Mouse (Mus musculus) intestine, embryonic 15.5 days (tissue): Measurements from ENCODE around the gene Rab44. TPM values are rescaled to one million over a fixed set of nuclear protein-coding genes. Genes with fewer than 3 reads are reported as not detected.

Experiments used
- ATAC-seq: fragments of 200-750 bp; cut with Nextera tagmentation; 2 replicates; pipeline ENCODE4 v1.8.0; 2017; ENCODE audit warnings: moderate TSS enrichment, moderate library complexity
- H3K27ac ChIP-seq: fragments of 300-500 bp; sonication (generic); 2 replicates; pipeline ENCODE4 v1.5.1; 2015; ENCODE audit warnings: mild to moderate bottlenecking, inconsistent platforms
- H3K27me3 ChIP-seq: fragments of 300-500 bp; sonication (generic); replicated peaks from 2 replicates; pipeline ENCODE4 v1.6.1; 2015; ENCODE audit warnings: inconsistent platforms
- H3K36me3 ChIP-seq: fragments of 300-500 bp; sonication (generic); 2 replicates; pipeline ENCODE4 v1.6.1; 2015; ENCODE audit warnings: inconsistent platforms
- H3K4me1 ChIP-seq: fragments of 300-500 bp; sonication (generic); replicated peaks from 2 replicates; pipeline ENCODE4 v1.6.1; 2015; ENCODE audit warnings: inconsistent platforms
- H3K4me2 ChIP-seq: fragments of 300-500 bp; sonication (generic); replicated peaks from 2 replicates; pipeline ENCODE4 v1.6.1; 2015; ENCODE audit warnings: mild to moderate bottlenecking, inconsistent platforms
- H3K4me3 ChIP-seq: fragments of 300-500 bp; sonication (generic); replicated peaks from 2 replicates; pipeline ENCODE4 v1.5.1; 2015; ENCODE audit warnings: inconsistent platforms
- H3K9ac ChIP-seq: fragments of 300-500 bp; sonication (generic); 2 replicates; pipeline ENCODE4 v1.6.1; 2015; ENCODE audit warnings: inconsistent platforms
- H3K9me3 ChIP-seq: fragments of 300-500 bp; sonication (generic); 2 replicates; pipeline ENCODE4 v1.6.1; 2016; ENCODE audit warnings: inconsistent platforms
- WGBS: fragments of 180-500 bp; shearing (Covaris S2); methylation state at CpG from one replicate; pipeline ENCODE4 v1.1.7; 2015; 5-methylcytosine and 5-hydroxymethylcytosine counted together
- polyA plus RNA-seq: library from polyadenylated mRNA; unstranded; fragments of >200 nt; fragmentation: Nextera tagmentation; extraction: Ambion mirVana; gene quantifications from 2 replicates; pipeline ENCODE4 v1.2.1, GENCODE M21; 2015

Gene Rab44
- polyA plus RNA-seq, 1 experiment from 2014 or later: 0.53 TPM

DNA sequence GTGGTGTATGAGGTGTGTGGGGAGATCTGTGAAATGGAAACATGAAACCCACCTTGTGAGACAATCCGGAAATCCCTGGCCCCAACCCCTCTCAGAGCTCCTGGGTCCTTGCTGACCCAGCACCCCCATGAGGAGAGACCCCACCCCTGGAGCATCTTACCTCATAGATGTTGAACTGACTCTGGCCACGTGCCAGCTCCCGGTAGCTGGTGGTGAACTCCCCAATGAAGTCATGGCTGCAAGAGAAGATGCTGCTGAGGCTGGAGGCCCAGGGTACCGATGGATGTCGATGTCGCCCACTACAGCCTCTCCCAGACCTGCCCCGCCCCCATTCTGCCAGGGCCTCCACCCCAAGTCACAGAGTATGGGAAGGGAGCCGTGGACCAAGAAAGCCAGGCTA, 59.2 kb downstream of the Rab44 start:
- WGBS: 78% methylated on average over 8 of the region's 8 CpGs
- H3K4me1 ChIP-seq: peaks cover 19% of the 10 kb centered on the region

DNA sequence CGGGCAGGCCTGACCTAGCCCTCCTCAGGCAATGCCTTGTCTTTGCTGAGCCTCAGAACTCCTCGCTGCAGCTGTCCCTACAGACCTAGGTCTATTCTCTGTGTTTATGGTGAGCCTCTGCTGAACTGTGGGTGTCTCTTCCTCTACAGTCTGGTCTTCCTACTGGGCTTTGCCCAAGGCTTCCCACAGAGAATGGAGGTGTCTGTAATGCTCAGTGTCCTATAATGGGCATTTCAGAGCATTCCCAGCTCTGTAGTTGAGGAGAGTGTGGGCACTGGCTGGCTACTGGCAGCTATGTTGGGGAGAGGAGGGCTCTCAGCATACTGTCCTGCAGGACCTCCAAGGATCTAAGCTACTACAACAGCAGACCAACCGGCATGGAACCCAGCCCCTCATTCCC, 61.7 kb downstream of the Rab44 start:
- ATAC-seq: no peak
- no peak overlapping the region for H3K27ac ChIP-seq
- 66% methylated on average over 3 of the region's 3 CpGs for WGBS
- H3K36me3 ChIP-seq: no peaks in the 10 kb centered on the region
- H3K27me3 ChIP-seq: no peaks in the 10 kb centered on the region
- H3K9ac ChIP-seq: no peak overlapping the region
- H3K9me3 ChIP-seq: no peaks in the 10 kb centered on the region
- H3K4me1 ChIP-seq: peaks cover 19% of the 10 kb centered on the region
- no peak overlapping the region for H3K4me2 ChIP-seq
- H3K4me3 ChIP-seq: no peak overlapping the region

More for the DNA sequence above, 59.2 kb downstream of the Rab44 start:
- ATAC-seq: no peak
- H3K27ac ChIP-seq: no peak overlapping the region
- no peak overlapping the region for H3K9ac ChIP-seq
- H3K36me3 ChIP-seq: no peaks in the 10 kb centered on the region
- H3K9me3 ChIP-seq: no peaks in the 10 kb centered on the region
- no peak overlapping the region for H3K4me3 ChIP-seq
- H3K27me3 ChIP-seq: no peaks in the 10 kb centered on the region
- no peak overlapping the region for H3K4me2 ChIP-seq

DNA sequence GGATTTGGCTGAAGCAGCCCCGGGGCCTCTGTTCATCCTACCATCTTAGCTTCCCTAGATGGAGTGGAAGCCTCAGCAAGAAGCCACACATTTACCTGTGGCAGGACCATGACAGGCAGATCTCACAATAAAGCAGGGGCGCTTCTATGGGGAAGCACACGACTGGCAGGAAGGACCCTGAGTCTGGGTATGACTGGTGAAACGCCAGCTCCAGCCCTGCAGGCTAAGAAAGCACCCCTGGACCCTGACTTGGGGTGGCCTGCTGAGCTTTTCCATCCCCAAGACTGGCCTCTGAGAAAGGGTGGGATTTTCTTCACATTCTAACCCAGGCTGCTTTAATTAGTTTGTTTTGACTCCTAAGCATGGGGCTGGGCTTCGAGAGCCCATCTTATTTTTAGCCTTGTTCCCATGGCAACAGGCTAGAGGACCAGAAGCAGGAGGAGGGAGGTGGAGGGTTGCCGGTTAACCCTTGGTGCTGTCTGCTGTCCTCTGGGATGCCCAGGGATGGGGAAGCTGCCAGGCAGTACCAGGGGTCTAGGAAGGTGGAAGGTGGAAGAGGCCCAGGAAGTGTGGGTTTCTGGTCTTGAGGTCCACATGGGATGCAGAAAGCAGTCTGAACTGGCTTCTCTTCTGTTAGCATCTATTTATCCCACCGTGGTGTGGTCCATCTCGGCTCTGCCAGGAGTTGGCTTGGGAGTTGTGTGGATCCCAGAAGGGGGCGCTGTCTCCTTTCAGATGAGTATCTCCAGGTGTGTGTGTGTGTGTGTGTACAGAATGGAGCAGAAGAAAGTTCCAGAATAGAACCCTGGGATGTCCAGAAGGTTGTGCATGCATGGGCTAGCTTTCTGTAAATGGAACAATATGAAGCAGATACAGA, 62.7 kb downstream of the Rab44 start:
- H3K4me2 ChIP-seq: no peak overlapping the region
- WGBS: 24% methylated on average over 9 of the region's 9 CpGs
- no peaks in the 10 kb centered on the region for H3K27me3 ChIP-seq
- no peak overlapping the region for H3K9ac ChIP-seq
- peaks cover 15% of the 10 kb centered on the region for H3K4me1 ChIP-seq
- H3K27ac ChIP-seq: no peak overlapping the region
- H3K36me3 ChIP-seq: no peaks in the 10 kb centered on the region
- no peaks in the 10 kb centered on the region for H3K9me3 ChIP-seq
- peak; percentile 62; the same call in 1 of the 2 replicates for ATAC-seq
- H3K4me3 ChIP-seq: no peak overlapping the region

DNA sequence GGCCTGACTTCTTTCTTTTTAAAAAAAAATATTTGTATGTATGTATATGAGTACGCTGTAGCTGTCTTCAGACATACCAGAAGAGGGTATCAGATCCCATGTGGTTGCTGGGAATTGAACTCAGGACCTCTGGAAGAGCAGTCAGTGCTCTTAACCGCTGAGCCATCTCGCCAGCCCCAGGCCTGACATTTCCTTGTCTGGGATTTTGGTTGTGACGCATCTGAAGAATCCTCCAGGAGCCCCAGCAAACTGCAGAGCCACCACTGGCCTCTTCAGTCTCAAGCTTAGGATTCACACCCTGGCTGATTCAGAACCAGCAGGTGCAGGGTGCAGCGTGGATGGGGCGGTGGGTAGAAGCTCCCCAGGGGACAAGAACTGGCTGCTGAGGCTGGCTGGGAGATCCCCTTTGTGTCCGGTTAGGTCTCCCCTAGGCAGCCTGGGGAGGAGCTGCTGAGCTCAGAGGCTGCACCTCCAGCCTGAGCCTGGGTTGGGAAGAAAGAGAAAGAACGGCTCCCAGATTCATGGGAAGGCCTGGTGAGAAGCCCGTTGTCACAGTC, 64.6 kb downstream of the Rab44 start:
- no peak for ATAC-seq
- WGBS: 74% methylated on average over 9 of the region's 9 CpGs
- H3K4me2 ChIP-seq: no peak overlapping the region

DNA sequence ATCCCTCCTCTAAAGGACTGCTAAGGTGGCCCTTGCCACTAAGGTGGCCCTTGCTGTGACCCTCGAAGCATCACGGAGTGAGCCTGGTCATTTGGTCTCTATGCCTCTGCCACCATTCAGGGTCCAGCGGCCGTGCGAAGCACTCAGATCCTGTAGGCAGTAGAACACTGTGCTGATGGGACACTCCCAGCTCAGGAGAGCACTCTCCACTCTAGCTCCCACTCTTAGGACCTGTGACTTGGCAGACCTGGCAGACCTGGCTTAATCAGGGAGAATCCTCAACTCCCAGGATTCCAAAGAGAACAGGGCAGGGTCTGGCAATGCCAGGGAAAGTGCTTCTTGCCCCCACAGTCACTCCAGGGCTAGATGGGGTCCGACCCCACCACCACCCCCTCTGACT, 66.0 kb downstream of the Rab44 start:
- Histone ChIP-seq H3K4me2 (no peak overlapping the region), H3K27me3 (no peaks in the 10 kb centered on the region), H3K4me1 (peaks cover 15% of the 10 kb centered on the region), H3K4me3 (no peak overlapping the region), H3K9ac (no peak overlapping the region), H3K27ac (no peak overlapping the region), H3K36me3 (no peaks in the 10 kb centered on the region), H3K9me3 (no peaks in the 10 kb centered on the region)
- WGBS: 88% methylated on average over 6 of the region's 6 CpGs
- ATAC-seq: no peak

More for the DNA sequence above, 64.6 kb downstream of the Rab44 start:
- no peak overlapping the region for H3K4me3 ChIP-seq
- no peaks in the 10 kb centered on the region for H3K27me3 ChIP-seq
- H3K4me1 ChIP-seq: peaks cover 15% of the 10 kb centered on the region
- no peaks in the 10 kb centered on the region for H3K9me3 ChIP-seq
- H3K27ac ChIP-seq: no peak overlapping the region
- H3K9ac ChIP-seq: no peak overlapping the region
- H3K36me3 ChIP-seq: no peaks in the 10 kb centered on the region

DNA sequence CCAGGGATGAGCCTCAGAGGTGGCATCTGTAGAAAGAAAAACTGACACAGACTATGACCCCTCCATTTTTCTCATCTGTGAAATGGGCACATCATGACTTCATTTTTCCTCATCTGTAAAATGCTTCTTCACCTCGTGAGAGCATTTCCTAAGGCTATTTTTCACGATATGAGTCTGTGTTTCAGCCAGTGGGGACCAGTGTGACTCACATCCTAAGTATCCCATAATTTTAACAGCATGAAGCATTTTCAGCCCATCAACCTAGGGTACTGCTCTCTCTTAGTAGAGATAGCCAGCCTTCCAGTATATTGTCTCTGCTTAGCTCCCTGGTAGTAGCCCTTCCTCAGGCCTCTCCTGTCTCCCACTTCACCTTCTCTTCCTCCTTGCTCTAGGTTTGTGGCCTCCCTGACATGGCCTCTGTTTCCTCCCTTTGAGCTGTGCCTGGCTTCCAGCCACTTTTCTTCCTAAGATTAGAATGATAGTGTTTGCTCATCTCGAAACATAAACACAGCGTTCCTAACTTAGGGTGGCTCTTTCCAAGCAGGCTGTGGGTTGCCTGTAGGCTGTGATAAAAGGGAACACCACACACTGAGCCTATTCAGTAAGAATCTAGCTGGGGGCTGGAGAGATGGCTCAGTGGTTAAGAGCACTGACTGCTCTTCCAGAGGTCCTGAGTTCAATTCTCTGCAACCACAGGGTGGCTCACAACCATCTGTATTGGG, 66.6 kb downstream of the Rab44 start:
- WGBS: 31% methylated on average over 4 of the region's 4 CpGs
- Histone ChIP-seq H3K27me3 (no peaks in the 10 kb centered on the region), H3K9me3 (no peaks in the 10 kb centered on the region), H3K27ac (peak overlapping the region; percentile 54; the same call in 1 of the 2 replicates), H3K4me1 (peaks cover 18% of the 10 kb centered on the region), H3K4me2 (0 out of 2 replicates have a peak overlapping the region, but pooled peaks have one; percentile 5), H3K9ac (no peak overlapping the region), H3K36me3 (no peaks in the 10 kb centered on the region), H3K4me3 (no peak overlapping the region)
- no peak; the same call in 1 of the 2 replicates for ATAC-seq

DNA sequence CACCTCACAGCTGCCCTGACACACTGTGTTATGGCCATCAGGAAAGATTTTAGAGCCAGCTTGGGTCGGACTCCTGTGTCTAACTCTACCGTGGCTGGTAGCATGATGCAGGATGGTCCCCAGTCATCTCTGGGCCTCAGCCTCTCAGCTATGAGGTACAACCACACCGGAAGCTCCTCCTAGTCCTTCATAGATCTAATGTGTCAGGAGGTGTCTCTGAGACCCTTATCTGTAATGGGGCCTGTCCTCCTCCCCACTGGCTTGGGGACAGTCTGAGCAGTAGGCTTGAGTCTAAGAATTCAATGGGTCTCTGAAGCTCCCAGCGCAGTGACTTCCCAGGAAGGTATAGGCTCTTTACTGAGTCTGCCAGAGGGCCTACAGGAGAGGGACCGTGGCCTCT, 67.8 kb downstream of the Rab44 start:
- ATAC-seq: no peak
- no peak overlapping the region for H3K4me3 ChIP-seq
- H3K9me3 ChIP-seq: no peaks in the 10 kb centered on the region
- H3K36me3 ChIP-seq: no peaks in the 10 kb centered on the region
- WGBS: 87% methylated on average over 5 of the region's 5 CpGs
- H3K27ac ChIP-seq: no peak overlapping the region
- H3K4me1 ChIP-seq: peaks cover 14% of the 10 kb centered on the region
- H3K4me2 ChIP-seq: no peak overlapping the region
- no peaks in the 10 kb centered on the region for H3K27me3 ChIP-seq
- no peak overlapping the region for H3K9ac ChIP-seq

DNA sequence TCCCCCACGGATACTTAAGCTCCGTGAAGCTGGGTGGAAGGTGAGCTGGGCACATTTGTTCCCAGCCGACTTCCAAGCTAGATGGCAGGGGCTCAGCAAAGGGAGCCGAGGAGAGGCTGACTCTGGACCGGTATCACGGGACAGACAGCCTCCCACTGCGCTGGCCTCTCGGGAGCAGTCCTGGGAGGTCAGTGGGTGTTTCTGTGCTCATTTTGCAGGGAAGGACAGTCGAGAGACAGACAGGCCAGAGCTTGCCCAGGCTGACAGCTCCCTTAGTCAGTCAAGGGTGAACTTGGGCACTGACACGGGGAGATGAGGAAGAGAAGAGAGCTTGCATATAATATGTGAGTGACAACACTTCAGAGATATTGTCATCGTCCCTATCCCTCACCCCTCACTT, 69.2 kb downstream of the Rab44 start:
- Histone ChIP-seq H3K9me3 (no peaks in the 10 kb centered on the region), H3K4me1 (peaks cover 15% of the 10 kb centered on the region)
- WGBS: 63% methylated on average over 11 of the region's 11 CpGs

DNA sequence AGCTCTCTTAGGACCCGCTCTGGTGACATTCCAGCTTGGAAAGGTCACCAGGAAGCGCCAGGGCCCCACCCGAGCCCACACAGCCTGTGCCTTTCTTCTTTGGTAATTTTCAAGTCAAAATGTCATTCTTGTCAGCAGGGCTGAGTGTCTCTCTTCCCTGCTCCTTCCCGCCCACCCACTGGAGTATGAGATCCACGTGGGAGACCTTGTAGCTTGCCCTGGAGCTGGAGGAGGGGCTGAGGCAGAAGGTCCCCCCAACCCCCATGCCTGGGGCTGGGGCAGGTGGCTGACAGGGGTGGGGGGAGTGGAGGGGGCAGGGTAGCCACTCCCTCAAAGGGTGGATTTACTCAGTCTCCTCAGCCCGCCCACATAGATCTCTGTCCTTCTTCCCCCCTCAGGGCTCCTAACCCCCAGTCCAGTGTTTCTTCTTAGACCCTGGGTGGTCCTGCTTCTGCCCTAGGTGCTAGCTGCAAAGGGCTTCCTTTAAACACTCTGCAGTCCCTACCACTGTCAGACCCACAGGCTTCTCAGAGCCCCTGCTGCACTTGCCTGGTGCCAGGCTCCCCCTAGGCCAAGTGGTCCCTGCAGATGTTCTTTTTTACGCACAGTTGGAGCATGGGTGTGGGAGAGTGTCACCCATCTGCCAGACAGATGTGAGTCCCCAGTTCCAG, 71.6 kb downstream of the Rab44 start:
- H3K4me2 ChIP-seq: no peak overlapping the region
- no peak overlapping the region for H3K4me3 ChIP-seq
- H3K9ac ChIP-seq: peak overlapping the region; percentile 28; the same call in 1 of the 2 replicates
- H3K9me3 ChIP-seq: no peaks in the 10 kb centered on the region
- no peak for ATAC-seq
- 38% methylated on average over 7 of the region's 7 CpGs for WGBS
- no peak overlapping the region for H3K27ac ChIP-seq
- peaks cover 17% of the 10 kb centered on the region for H3K4me1 ChIP-seq
- 0 out of 2 replicates have a peak, but pooled peaks cover 2% of the 10 kb centered on the region for H3K27me3 ChIP-seq
- H3K36me3 ChIP-seq: no peaks in the 10 kb centered on the region

More for the DNA sequence above, 69.2 kb downstream of the Rab44 start:
- H3K27me3 ChIP-seq: no peaks in the 10 kb centered on the region
- H3K9ac ChIP-seq: no peak overlapping the region
- H3K27ac ChIP-seq: no peak overlapping the region
- no peaks in the 10 kb centered on the region for H3K36me3 ChIP-seq
- no peak for ATAC-seq
- H3K4me3 ChIP-seq: no peak overlapping the region
- no peak overlapping the region for H3K4me2 ChIP-seq

DNA sequence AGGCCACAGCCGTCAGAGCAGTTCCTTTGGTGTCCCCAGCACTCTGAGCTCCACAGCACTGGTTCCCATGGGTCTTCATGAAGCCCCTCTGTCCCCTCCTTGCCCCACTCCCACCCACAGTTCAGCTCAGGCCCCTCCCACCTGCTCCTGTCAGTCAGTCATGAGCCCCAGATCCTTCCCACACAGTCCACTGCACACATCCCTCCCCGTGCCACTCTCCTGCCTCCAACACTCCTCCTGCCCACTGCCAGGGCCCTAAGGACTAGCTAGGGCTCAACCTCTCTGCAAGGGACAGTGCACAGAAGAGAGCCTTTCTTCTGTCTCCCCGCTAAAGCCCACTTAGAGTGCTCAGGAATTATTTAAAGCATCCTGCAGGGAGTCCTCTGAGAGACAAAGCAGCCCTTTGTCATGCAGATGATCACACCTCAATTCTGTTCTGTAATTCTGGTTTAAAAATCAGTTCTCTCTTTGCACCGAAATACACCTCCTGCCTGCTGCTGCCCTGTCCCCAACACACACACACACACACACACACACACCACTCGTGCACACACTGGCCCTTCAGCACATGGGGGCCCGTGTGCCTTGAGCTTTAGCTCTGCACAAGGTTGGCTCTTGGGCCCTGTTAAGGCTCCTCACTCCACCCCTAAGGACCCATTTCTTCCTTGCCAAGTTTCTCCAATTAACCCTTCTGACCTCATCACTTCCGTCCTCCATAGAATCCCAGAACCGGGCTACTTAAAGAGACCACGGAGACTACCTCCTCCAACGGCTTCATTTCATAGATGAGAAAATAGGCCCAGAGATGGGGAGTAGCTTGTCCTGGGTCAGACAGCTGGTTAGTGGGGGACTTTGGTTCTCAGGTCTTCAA, 73.3 kb downstream of the Rab44 start:
- Histone ChIP-seq H3K27ac (no peak overlapping the region), H3K4me3 (no peak overlapping the region), H3K36me3 (no peaks in the 10 kb centered on the region), H3K9me3 (no peaks in the 10 kb centered on the region), H3K27me3 (0 out of 2 replicates have a peak, but pooled peaks cover 2% of the 10 kb centered on the region), H3K4me1 (peaks cover 17% of the 10 kb centered on the region), H3K9ac (no peak overlapping the region), H3K4me2 (no peak overlapping the region)
- no peak for ATAC-seq
- 59% methylated on average over 10 of the region's 10 CpGs for WGBS

DNA sequence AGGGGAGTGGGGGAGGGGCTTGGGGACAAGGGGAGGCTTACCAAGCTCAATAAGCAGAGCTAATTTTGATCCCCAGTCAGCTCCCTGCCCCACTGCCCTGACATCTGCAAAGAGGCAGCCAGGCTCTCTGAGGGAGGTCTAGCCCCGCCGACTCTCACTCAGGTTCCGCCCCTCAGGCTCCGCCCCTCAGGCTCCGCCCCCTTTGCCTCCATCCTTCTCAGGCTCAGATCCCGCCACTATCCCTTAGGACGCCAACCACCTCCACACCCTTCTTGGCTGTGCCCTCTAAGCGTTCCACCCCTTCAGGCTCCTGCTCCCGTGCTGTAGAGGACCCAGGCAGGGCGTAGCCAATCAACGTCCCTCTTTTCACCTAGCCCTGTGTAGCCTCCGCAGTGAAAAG, 75.0 kb downstream of the Rab44 start:
- 11% methylated on average over 12 of the region's 12 CpGs for WGBS
- 0 out of 2 replicates have a peak, but pooled peaks have one; percentile 37 for ATAC-seq
- Histone ChIP-seq H3K27me3 (0 out of 2 replicates have a peak, but pooled peaks cover 2% of the 10 kb centered on the region), H3K9ac (no peak overlapping the region), H3K36me3 (no peaks in the 10 kb centered on the region), H3K4me1 (peaks cover 17% of the 10 kb centered on the region), H3K4me3 (no peak overlapping the region), H3K9me3 (no peaks in the 10 kb centered on the region), H3K27ac (no peak overlapping the region), H3K4me2 (peak overlapping the region; percentile 26; the same call in 1 of the 2 replicates)
